Mouse (Mus musculus) midbrain, embryonic 11.5 days (tissue): ENCODE data around the gene Slc1a2. TPM values are rescaled to one million over a fixed set of nuclear protein-coding genes. Genes with fewer than 3 reads are reported as not detected.

ENCODE experiments used
- ATAC-seq: fragments of 200-750 bp; cut with Nextera tagmentation; 2 replicates; pipeline ENCODE4 v1.8.0; 2017; ENCODE audit warnings: moderate TSS enrichment, moderate library complexity; ENCODE audit not compliant: low FRiP score
- DNase-seq: peaks from one replicate; pipeline ENCODE4 v3.0.0; 2015; ENCODE audit warnings: low spot score; ENCODE audit errors: missing footprints
- H3K27ac ChIP-seq: fragments of 300-500 bp; sonication (generic); 2 replicates; pipeline ENCODE4 v1.5.1; 2014; ENCODE audit warnings: low read depth, low read length
- H3K27me3 ChIP-seq: fragments of 300-500 bp; sonication (generic); 2 replicates; pipeline ENCODE4 v1.6.1; 2014; ENCODE audit warnings: mild to moderate bottlenecking, low read length, moderate library complexity, mixed read lengths; ENCODE audit not compliant: control insufficient read depth, insufficient read depth
- H3K36me3 ChIP-seq: fragments of 300-500 bp; sonication (generic); 2 replicates; pipeline ENCODE4 v1.6.1; 2014; ENCODE audit warnings: mild to moderate bottlenecking, low read length, moderate library complexity, mixed read lengths; ENCODE audit not compliant: control insufficient read depth, insufficient read depth
- H3K4me1 ChIP-seq: fragments of 300-500 bp; sonication (generic); 2 replicates; pipeline ENCODE4 v1.6.1; 2014; ENCODE audit warnings: low read length; ENCODE audit not compliant: control insufficient read depth, insufficient read depth
- H3K4me2 ChIP-seq: fragments of 300-500 bp; sonication (generic); 2 replicates; pipeline ENCODE4 v1.6.1; 2014; ENCODE audit warnings: mild to moderate bottlenecking, moderate library complexity
- H3K4me3 ChIP-seq: fragments of 300-500 bp; sonication (generic); 2 replicates; pipeline ENCODE4 v1.5.1; 2014; ENCODE audit warnings: low read depth, low read length
- H3K9ac ChIP-seq: fragments of 300-500 bp; sonication (generic); 2 replicates; pipeline ENCODE4 v1.6.1; 2014; ENCODE audit warnings: low read length
- H3K9me3 ChIP-seq: fragments of 300-500 bp; sonication (generic); 2 replicates; pipeline ENCODE4 v1.6.1; 2016; ENCODE audit warnings: low read length; ENCODE audit not compliant: control insufficient read depth
- WGBS: fragments of 180-500 bp; shearing (Covaris S2); extraction: QIAGEN DNeasy Blood & Tissue Kit; methylation state at CpG from one replicate; pipeline ENCODE4 v1.1.7; 2014; 5-methylcytosine and 5-hydroxymethylcytosine counted together
- polyA plus RNA-seq: library from polyadenylated mRNA; unstranded; fragments of >200 nt; fragmentation: Nextera tagmentation; extraction: Ambion mirVana; gene quantifications from 2 replicates; pipeline ENCODE4 v1.2.1, GENCODE M21; 2014

Slc1a2 gene
- polyA plus RNA-seq, 1 experiment from 2014 or later: 15.7 TPM

GRCm38 (mm10) chr2:102801899-102802298 is 143.4 kb downstream of the Slc1a2 start:
- DNase-seq: no peak
- Histone ChIP-seq H3K4me1 (no peaks in the 10 kb centered on the region), H3K36me3 (no peaks in the 10 kb centered on the region), H3K27ac (no peak overlapping the region), H3K9me3 (no peaks in the 10 kb centered on the region), H3K27me3 (no peaks in the 10 kb centered on the region), H3K9ac (no peak overlapping the region), H3K4me3 (no peak overlapping the region), H3K4me2 (no peak overlapping the region)
- WGBS: 90% methylated on average over 1 of the region's 1 CpGs
- ATAC-seq: no peak

- Histone ChIP-seq H3K4me1 (no peaks in the 10 kb centered on the region), H3K4me3 (no peak overlapping the region), H3K9ac (no peak overlapping the region), H3K27ac (no peak overlapping the region), H3K9me3 (no peaks in the 10 kb centered on the region), H3K36me3 (no peaks in the 10 kb centered on the region), H3K27me3 (no peaks in the 10 kb centered on the region), H3K4me2 (no peak overlapping the region)
- ATAC-seq (no peak), DNase-seq (peak; percentile 90)
- WGBS: 40% methylated on average over 2 of the region's 2 CpGs
These were observed 145.7 kb downstream of the Slc1a2 start for GRCm38 (mm10) chr2:102804109-102804508.

GRCm38 (mm10) chr2:102805283-102805682 is 146.8 kb downstream of the Slc1a2 start:
- Histone ChIP-seq H3K4me2 (no peak overlapping the region), H3K4me3 (no peak overlapping the region), H3K4me1 (no peaks in the 10 kb centered on the region), H3K27ac (no peak overlapping the region), H3K9ac (no peak overlapping the region), H3K36me3 (no peaks in the 10 kb centered on the region), H3K27me3 (no peaks in the 10 kb centered on the region), H3K9me3 (no peaks in the 10 kb centered on the region)
- DNase-seq (no peak), ATAC-seq (no peak)
- WGBS: 82% methylated on average over 6 of the region's 6 CpGs

- no peak for DNase-seq
- H3K4me2 ChIP-seq: no peak overlapping the region
- no peaks in the 10 kb centered on the region for H3K9me3 ChIP-seq
- H3K4me3 ChIP-seq: no peak overlapping the region
- ATAC-seq: no peak
- H3K9ac ChIP-seq: no peak overlapping the region
- H3K4me1 ChIP-seq: no peaks in the 10 kb centered on the region
- no peak overlapping the region for H3K27ac ChIP-seq
- 87% methylated on average over 4 of the region's 4 CpGs for WGBS
- H3K27me3 ChIP-seq: no peaks in the 10 kb centered on the region
- H3K36me3 ChIP-seq: no peaks in the 10 kb centered on the region
These were observed 147.5 kb downstream of the Slc1a2 start for GRCm38 (mm10) chr2:102805761-102806496.

- no peak overlapping the region for H3K27ac ChIP-seq
These were observed 149.2 kb downstream of the Slc1a2 start for GRCm38 (mm10) chr2:102807633-102808032.

GRCm38 (mm10) chr2:102809436-102809835 is 151.0 kb downstream of the Slc1a2 start:
- Histone ChIP-seq H3K9ac (no peak overlapping the region), H3K4me2 (no peak overlapping the region), H3K27me3 (no peaks in the 10 kb centered on the region), H3K9me3 (no peaks in the 10 kb centered on the region), H3K4me1 (no peaks in the 10 kb centered on the region), H3K27ac (no peak overlapping the region), H3K36me3 (no peaks in the 10 kb centered on the region), H3K4me3 (no peak overlapping the region)
- DNase-seq (peak; percentile 73), ATAC-seq (no peak)
- 85% methylated on average over 1 of the region's 1 CpGs for WGBS

More at GRCm38 (mm10) chr2:102807633-102808032, 149.2 kb downstream of the Slc1a2 start:
- Histone ChIP-seq H3K9ac (no peak overlapping the region), H3K4me3 (no peak overlapping the region), H3K4me1 (no peaks in the 10 kb centered on the region), H3K27me3 (no peaks in the 10 kb centered on the region), H3K36me3 (no peaks in the 10 kb centered on the region), H3K4me2 (no peak overlapping the region), H3K9me3 (no peaks in the 10 kb centered on the region)
- WGBS: 74% methylated on average over 3 of the region's 3 CpGs
- DNase-seq (no peak), ATAC-seq (no peak)

- no peak overlapping the region for H3K4me3 ChIP-seq
- H3K9me3 ChIP-seq: no peaks in the 10 kb centered on the region
- no peaks in the 10 kb centered on the region for H3K36me3 ChIP-seq
- H3K27ac ChIP-seq: no peak overlapping the region
- H3K9ac ChIP-seq: no peak overlapping the region
- DNase-seq (no peak), ATAC-seq (no peak)
- no peak overlapping the region for H3K4me2 ChIP-seq
- no peaks in the 10 kb centered on the region for H3K4me1 ChIP-seq
- H3K27me3 ChIP-seq: no peaks in the 10 kb centered on the region
- WGBS: 77% methylated on average over 4 of the region's 4 CpGs
These were observed 154.3 kb downstream of the Slc1a2 start for GRCm38 (mm10) chr2:102812756-102813155.

- H3K9me3 ChIP-seq: no peaks in the 10 kb centered on the region
- H3K4me1 ChIP-seq: no peaks in the 10 kb centered on the region
- ATAC-seq (no peak), DNase-seq (no peak)
- no peak overlapping the region for H3K9ac ChIP-seq
- H3K4me3 ChIP-seq: no peak overlapping the region
- no peaks in the 10 kb centered on the region for H3K27me3 ChIP-seq
- no peaks in the 10 kb centered on the region for H3K36me3 ChIP-seq
- 78% methylated on average over 6 of the region's 6 CpGs for WGBS
- H3K4me2 ChIP-seq: no peak overlapping the region
- H3K27ac ChIP-seq: no peak overlapping the region
These were observed 156.9 kb downstream of the Slc1a2 start for GRCm38 (mm10) chr2:102815289-102815809.

GRCm38 (mm10) chr2:102820225-102820711 is 161.8 kb downstream of the Slc1a2 start:
- H3K9me3 ChIP-seq: no peaks in the 10 kb centered on the region
- DNase-seq (no peak), ATAC-seq (no peak)
- H3K27me3 ChIP-seq: no peaks in the 10 kb centered on the region
- no peaks in the 10 kb centered on the region for H3K4me1 ChIP-seq
- H3K27ac ChIP-seq: no peak overlapping the region
- no peak overlapping the region for H3K9ac ChIP-seq
- H3K4me3 ChIP-seq: no peak overlapping the region
- 78% methylated on average over 5 of the region's 5 CpGs for WGBS
- no peak overlapping the region for H3K4me2 ChIP-seq
- H3K36me3 ChIP-seq: no peaks in the 10 kb centered on the region
